Mouse (Mus musculus): ENCODE results near the gene Tmem97. TPM values are rescaled to one million over a fixed set of nuclear protein-coding genes. Genes with fewer than 3 reads are reported as not detected.
"Not testable (repeated sequence)": the region's sequence is repeated elsewhere in the genome, so short reads cannot be mapped to it uniquely, and the experiment has no call there.

The Tmem97 gene
- polyA plus RNA-seq, 1 experiment from 2014 or later = 43.1 TPM

DNA sequence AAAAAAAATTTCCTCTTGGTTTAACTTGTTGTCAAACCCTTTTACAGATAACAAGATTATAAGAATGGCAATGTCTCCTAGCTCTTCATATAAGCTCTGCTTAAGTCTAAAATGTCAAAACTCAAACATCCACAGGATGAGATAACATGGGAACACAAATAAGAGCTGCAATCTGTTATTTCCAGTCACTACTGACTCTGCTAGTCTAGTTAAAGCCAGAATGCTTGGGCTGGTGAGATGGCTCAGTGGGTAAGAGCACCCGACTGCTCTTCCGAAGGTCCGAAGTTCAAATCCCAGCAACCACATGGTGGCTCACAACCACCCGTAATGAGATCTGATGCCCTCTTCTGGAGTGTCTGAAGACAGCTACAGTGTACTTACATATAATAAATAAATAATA is 23.5 kb upstream of the Tmem97 start:
- peaks cover 30% of the 10 kb centered on the region for H3K36me3 ChIP-seq
- not testable (repeated sequence) for H3K9me3 ChIP-seq (replicated peaks); H3K4me1 ChIP-seq; H3K27ac ChIP-seq (replicated peaks); H3K4me3 ChIP-seq (replicated peaks); H3K27me3 ChIP-seq (replicated peaks); ATAC-seq (ENCODE audit: low FRiP score); H3K4me2 ChIP-seq; H3K9ac ChIP-seq (replicated peaks)
- WGBS = 99% methylated on average over 3 of the region's 4 CpGs

GRCm38 (mm10) chr11:78571854-78572253 is 21.3 kb upstream of the Tmem97 start:
- Histone ChIP-seq H3K27me3 (replicated peaks) (no peaks in the 10 kb centered on the region), H3K4me2 (no peak overlapping the region), H3K9ac (replicated peaks) (no peak overlapping the region), H3K4me3 (replicated peaks) (no peak overlapping the region), H3K27ac (replicated peaks) (no peak overlapping the region), H3K4me1 (no peaks in the 10 kb centered on the region), H3K36me3 (peaks cover 33% of the 10 kb centered on the region), H3K9me3 (replicated peaks) (no peaks in the 10 kb centered on the region)
- 91% methylated on average over 6 of the region's 6 CpGs for WGBS
- no peak for ATAC-seq (ENCODE audit: low FRiP score)

DNA sequence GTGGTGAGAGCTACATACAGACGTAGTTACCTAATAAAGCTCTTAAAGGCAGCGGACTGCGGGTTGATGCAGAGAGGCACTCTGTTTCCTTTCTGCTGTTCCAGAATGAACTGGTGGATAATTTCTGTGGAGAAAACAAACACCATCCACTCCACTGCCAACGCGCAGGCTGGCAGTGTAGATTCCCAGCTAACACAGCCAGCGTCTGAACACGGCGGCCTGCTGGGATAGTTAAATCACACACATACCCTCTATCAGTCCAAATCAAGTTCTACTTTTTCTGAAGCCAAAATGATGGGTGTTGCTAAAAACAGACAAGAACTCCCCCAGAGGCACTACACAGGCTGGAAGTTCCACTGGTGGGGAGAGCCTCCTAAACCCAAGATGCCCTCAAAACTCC is 20.9 kb upstream of the Tmem97 start:
- no peak overlapping the region for H3K9ac ChIP-seq (replicated peaks)
- no peaks in the 10 kb centered on the region for H3K27me3 ChIP-seq (replicated peaks)
- no peak for ATAC-seq (ENCODE audit: low FRiP score)
- H3K27ac ChIP-seq (replicated peaks) = no peak overlapping the region
- H3K36me3 ChIP-seq = peaks cover 35% of the 10 kb centered on the region
- H3K4me2 ChIP-seq = no peak overlapping the region
- no peak overlapping the region for H3K4me3 ChIP-seq (replicated peaks)
- no peaks in the 10 kb centered on the region for H3K4me1 ChIP-seq
- 91% methylated on average over 8 of the region's 8 CpGs for WGBS
- H3K9me3 ChIP-seq (replicated peaks) = no peaks in the 10 kb centered on the region

GRCm38 (mm10) chr11:78569806-78570205 is 19.2 kb upstream of the Tmem97 start:
- H3K9me3 ChIP-seq (replicated peaks) = no peaks in the 10 kb centered on the region
- H3K36me3 ChIP-seq = peaks cover 35% of the 10 kb centered on the region
- H3K9ac ChIP-seq (replicated peaks) = no peak overlapping the region
- H3K4me3 ChIP-seq (replicated peaks) = no peak overlapping the region
- 82% methylated on average over 3 of the region's 3 CpGs for WGBS
- H3K4me2 ChIP-seq = no peak overlapping the region
- no peaks in the 10 kb centered on the region for H3K27me3 ChIP-seq (replicated peaks)
- H3K4me1 ChIP-seq = no peaks in the 10 kb centered on the region
- no peak for ATAC-seq (ENCODE audit: low FRiP score)
- H3K27ac ChIP-seq (replicated peaks) = no peak overlapping the region

DNA sequence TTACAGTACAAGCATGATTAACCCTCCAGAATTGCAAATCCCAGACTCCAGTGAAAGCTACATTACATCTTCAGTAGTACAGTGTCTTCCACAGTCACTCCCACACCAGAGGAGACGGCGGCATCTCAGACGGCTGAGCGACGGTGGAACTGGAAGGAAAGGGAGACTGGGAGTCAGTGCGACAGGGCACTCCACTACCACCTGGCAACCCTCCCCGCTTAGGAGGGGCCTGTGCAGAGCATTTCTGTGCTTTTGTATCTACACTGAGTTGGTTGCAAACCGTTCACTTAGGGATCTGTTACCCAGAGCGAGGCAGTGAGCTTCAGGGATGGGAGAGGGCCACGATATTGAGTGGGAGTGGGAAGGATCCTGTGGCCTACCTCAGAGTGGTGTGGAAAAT is 18.2 kb upstream of the Tmem97 start:
- H3K27me3 ChIP-seq (replicated peaks) = no peaks in the 10 kb centered on the region
- no peak overlapping the region for H3K4me3 ChIP-seq (replicated peaks)
- ATAC-seq (ENCODE audit: low FRiP score) = no peak
- H3K27ac ChIP-seq (replicated peaks) = no peak overlapping the region
- 89% methylated on average over 10 of the region's 10 CpGs for WGBS
- no peak overlapping the region for H3K9ac ChIP-seq (replicated peaks)
- H3K9me3 ChIP-seq (replicated peaks) = no peaks in the 10 kb centered on the region
- H3K36me3 ChIP-seq = peaks cover 31% of the 10 kb centered on the region
- no peak overlapping the region for H3K4me2 ChIP-seq
- H3K4me1 ChIP-seq = no peaks in the 10 kb centered on the region

DNA sequence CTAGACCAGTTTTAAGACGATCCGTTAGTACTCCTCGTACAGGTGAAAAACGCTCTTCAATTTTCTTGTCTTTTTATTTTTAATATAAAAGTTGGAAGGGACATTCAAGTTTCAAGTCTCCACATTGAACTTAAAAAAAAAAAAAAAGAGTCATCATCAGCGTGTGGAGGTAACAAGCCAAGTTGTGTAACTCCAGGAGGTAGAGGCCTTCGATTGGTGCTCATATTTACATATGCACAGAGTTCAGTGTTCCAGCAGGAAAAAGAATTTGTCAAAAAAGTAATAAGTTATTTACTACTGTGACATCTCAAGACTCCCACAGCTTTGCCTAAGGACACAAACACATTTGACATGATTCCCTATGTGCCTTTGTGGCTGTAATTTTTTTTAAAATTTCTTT is 17.0 kb upstream of the Tmem97 start:
- no peak overlapping the region for H3K4me3 ChIP-seq (replicated peaks)
- H3K27ac ChIP-seq (replicated peaks) = no peak overlapping the region
- 90% methylated on average over 6 of the region's 6 CpGs for WGBS
- H3K4me2 ChIP-seq = no peak overlapping the region
- no peak overlapping the region for H3K9ac ChIP-seq (replicated peaks)
- peaks cover 24% of the 10 kb centered on the region for H3K36me3 ChIP-seq
- no peaks in the 10 kb centered on the region for H3K27me3 ChIP-seq (replicated peaks)
- H3K4me1 ChIP-seq = no peaks in the 10 kb centered on the region
- no peaks in the 10 kb centered on the region for H3K9me3 ChIP-seq (replicated peaks)
- no peak for ATAC-seq (ENCODE audit: low FRiP score)

DNA sequence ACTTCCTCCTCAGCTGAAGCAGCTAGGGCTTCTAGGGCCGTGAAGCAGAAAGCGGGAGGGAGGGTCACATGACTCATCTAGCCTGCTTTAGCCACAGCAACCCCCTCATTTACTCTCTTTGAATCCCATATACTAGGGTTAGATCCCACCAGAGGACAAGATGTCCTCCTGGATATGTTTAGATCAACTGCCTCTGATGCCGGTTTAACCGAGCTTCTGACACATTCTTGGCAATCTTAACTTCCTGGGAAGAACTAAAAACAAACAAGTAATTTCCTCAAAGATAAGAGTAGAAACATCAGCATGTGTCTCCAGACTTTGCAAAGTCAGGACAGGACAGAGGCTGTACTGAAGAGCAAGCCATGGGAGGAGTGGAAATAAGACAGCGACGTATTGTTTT is 16.2 kb upstream of the Tmem97 start:
- Histone ChIP-seq H3K4me3 (replicated peaks) (no peak overlapping the region), H3K4me2 (no peak overlapping the region), H3K27me3 (replicated peaks) (no peaks in the 10 kb centered on the region), H3K9ac (replicated peaks) (no peak overlapping the region), H3K9me3 (replicated peaks) (no peaks in the 10 kb centered on the region), H3K36me3 (peaks cover 24% of the 10 kb centered on the region), H3K27ac (replicated peaks) (no peak overlapping the region), H3K4me1 (no peaks in the 10 kb centered on the region)
- WGBS = 79% methylated on average over 6 of the region's 6 CpGs
- ATAC-seq (ENCODE audit: low FRiP score) = no peak

- H3K4me3 ChIP-seq (replicated peaks) = no peak overlapping the region
- H3K4me2 ChIP-seq = no peak overlapping the region
- ATAC-seq (ENCODE audit: low FRiP score) = peak; percentile 74; the same call in 1 of the 2 replicates
- 20% methylated on average over 4 of the region's 4 CpGs for WGBS
- H3K9me3 ChIP-seq (replicated peaks) = no peaks in the 10 kb centered on the region
- H3K27me3 ChIP-seq (replicated peaks) = no peaks in the 10 kb centered on the region
- no peak overlapping the region for H3K27ac ChIP-seq (replicated peaks)
- 0 out of 2 replicates have a peak, but pooled peaks cover 2% of the 10 kb centered on the region for H3K36me3 ChIP-seq
- no peaks in the 10 kb centered on the region for H3K4me1 ChIP-seq
- no peak overlapping the region for H3K9ac ChIP-seq (replicated peaks)
Observed at GRCm38 (mm10) chr11:78560447-78560846, 9.9 kb upstream of the Tmem97 start.

- no peak for ATAC-seq (ENCODE audit: low FRiP score)
- Histone ChIP-seq H3K27me3 (replicated peaks) (no peaks in the 10 kb centered on the region), H3K4me3 (replicated peaks) (no peak overlapping the region), H3K9me3 (replicated peaks) (0 out of 2 replicates have a peak, but pooled peaks cover 5% of the 10 kb centered on the region), H3K36me3 (no peaks in the 10 kb centered on the region), H3K4me1 (no peaks in the 10 kb centered on the region), H3K27ac (replicated peaks) (no peak overlapping the region), H3K9ac (replicated peaks) (no peak overlapping the region), H3K4me2 (no peak overlapping the region)
- 61% methylated on average over 8 of the region's 8 CpGs for WGBS
Observed at GRCm38 (mm10) chr11:78557241-78557640, 6.7 kb upstream of the Tmem97 start.

DNA sequence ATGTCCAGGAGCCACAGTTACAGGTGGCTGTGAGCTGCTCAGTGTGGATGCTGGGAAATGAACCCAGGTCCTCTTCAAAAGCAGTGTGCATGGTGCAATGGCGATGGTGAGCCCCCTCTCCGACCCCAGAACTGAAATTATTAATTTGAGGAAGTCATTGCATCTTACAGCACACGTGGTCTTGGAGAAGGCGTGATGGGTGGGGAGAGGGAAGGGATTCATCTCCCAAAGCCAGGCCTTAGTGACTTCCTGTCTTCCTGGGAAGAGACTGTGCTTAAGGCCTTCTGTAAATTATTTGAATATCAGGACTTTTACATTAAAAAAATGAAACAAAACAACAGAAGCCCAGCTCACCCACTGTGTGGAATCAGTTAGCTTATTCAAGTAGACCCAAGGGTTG is 5.5 kb upstream of the Tmem97 start:
- no peak for ATAC-seq (ENCODE audit: low FRiP score)
- 88% methylated on average over 4 of the region's 4 CpGs for WGBS
- no peak overlapping the region for H3K4me2 ChIP-seq

DNA sequence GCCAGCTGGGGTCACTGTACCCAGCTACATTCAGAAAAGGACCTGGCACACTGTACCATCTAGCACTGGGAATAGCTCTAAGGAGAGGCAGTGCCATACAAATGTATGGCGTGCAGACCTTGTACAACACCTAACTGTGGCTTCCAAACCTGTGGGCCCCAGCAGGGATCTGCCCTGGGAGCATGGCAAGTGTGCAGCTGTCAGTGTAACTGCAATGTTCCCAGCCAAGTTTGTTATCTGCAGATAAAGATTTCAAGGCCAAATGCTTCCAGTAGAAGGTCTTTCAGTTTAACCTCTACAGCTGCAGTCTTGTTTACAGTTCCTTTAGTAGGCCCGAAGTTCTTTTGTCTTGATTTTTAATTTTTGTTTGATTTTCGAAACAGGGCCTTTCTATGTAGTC is 5.0 kb upstream of the Tmem97 start:
- no peak for ATAC-seq (ENCODE audit: low FRiP score)
- H3K27ac ChIP-seq (replicated peaks) = no peak overlapping the region
- no peak overlapping the region for H3K4me2 ChIP-seq
- WGBS = 84% methylated on average over 3 of the region's 3 CpGs
- no peak overlapping the region for H3K9ac ChIP-seq (replicated peaks)
- no peaks in the 10 kb centered on the region for H3K36me3 ChIP-seq
- H3K9me3 ChIP-seq (replicated peaks) = 0 out of 2 replicates have a peak, but pooled peaks cover 5% of the 10 kb centered on the region
- no peak overlapping the region for H3K4me3 ChIP-seq (replicated peaks)
- H3K27me3 ChIP-seq (replicated peaks) = no peaks in the 10 kb centered on the region
- peaks cover 4% of the 10 kb centered on the region; the same call in 1 of the 2 replicates for H3K4me1 ChIP-seq

More for the DNA sequence above, 5.5 kb upstream of the Tmem97 start:
- Histone ChIP-seq H3K27ac (replicated peaks) (no peak overlapping the region), H3K9me3 (replicated peaks) (0 out of 2 replicates have a peak, but pooled peaks cover 5% of the 10 kb centered on the region), H3K9ac (replicated peaks) (no peak overlapping the region), H3K36me3 (no peaks in the 10 kb centered on the region), H3K4me1 (peaks cover 2% of the 10 kb centered on the region; the same call in 1 of the 2 replicates), H3K27me3 (replicated peaks) (no peaks in the 10 kb centered on the region), H3K4me3 (replicated peaks) (no peak overlapping the region)

DNA sequence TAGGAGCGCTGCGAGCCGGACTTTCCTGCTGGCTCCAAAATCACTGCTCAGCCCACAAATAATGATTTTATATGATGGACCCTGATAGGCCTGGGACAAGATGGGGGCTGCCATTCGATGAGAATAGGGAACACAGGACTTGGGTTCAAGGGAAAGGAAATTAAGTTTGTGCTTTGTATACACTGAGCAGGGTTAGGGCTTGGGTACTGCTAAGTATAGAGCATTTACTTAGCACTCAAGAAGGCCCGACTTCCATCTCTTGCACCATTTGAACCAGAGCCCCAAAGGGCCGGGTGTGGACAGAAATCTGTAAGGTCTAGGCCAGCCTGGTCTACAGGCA is 452 bp upstream of the Tmem97 start:
- H3K4me3 ChIP-seq (replicated peaks) = peak overlapping the region; percentile 66
- peak overlapping the region; percentile 58 for H3K9ac ChIP-seq (replicated peaks)
- H3K4me1 ChIP-seq = peaks cover 23% of the 10 kb centered on the region
- H3K27ac ChIP-seq (replicated peaks) = peak overlapping the region; percentile 92
- 30% methylated on average over 6 of the region's 6 CpGs for WGBS
- peak overlapping the region; percentile 76 for H3K4me2 ChIP-seq
- H3K27me3 ChIP-seq (replicated peaks) = no peaks in the 10 kb centered on the region
- peak; percentile 51 for ATAC-seq (ENCODE audit: low FRiP score)
- H3K36me3 ChIP-seq = no peaks in the 10 kb centered on the region
- 0 out of 2 replicates have a peak, but pooled peaks cover 5% of the 10 kb centered on the region for H3K9me3 ChIP-seq (replicated peaks)

Data from neural tube, embryonic 15.5 days (tissue).